Comparison of ENCODE assay signal across 9 mouse cellular contexts in genomic region chr10:117478202-117478930, GRCm38 (mm10).
A peak's percentile ranks its signal among the peaks of the same experiment; 100 is the strongest.
DNase-seq lines count a peak whose midpoint lies in the region; ATAC-seq lines count a peak whose summit lies in the region.
"Had no signal": no experiment of that assay in that cellular context is flagged by ENCODE, and none has a peak within 500 bp of the region (broad histone marks: within the 10 kb centered on the region; RNA-seq: fewer than 3 reads in every experiment).

No protein-coding gene starts in this region.

- no peaks in the 10 kb centered on the region for H3K27me3 ChIP-seq in forebrain, embryonic 14.5 days (replicated peaks; ENCODE audit: control insufficient read depth, insufficient read depth, low read length)
- peaks cover 27% of the 10 kb centered on the region for H3K27me3 ChIP-seq in midbrain, embryonic 13.5 days
- H3K27me3 ChIP-seq: heart, embryonic 13.5 days had no signal

- ATAC-seq in forebrain, embryonic 14.5 days = peak; percentile 79
- peak; percentile 85 for ATAC-seq in midbrain, embryonic 13.5 days

- peak overlapping the region; percentile 51 for H3K9ac ChIP-seq in forebrain, embryonic 14.5 days (ENCODE audit: low read length)
- peak overlapping the region; percentile 32 for H3K9ac ChIP-seq in midbrain, embryonic 13.5 days (replicated peaks)
- H3K9ac ChIP-seq: heart, embryonic 13.5 days had no signal

- H3K4me1 ChIP-seq in forebrain, embryonic 14.5 days (ENCODE audit: control insufficient read depth, insufficient read depth, low read length) = no peaks in the 10 kb centered on the region
- H3K4me1 ChIP-seq in midbrain, embryonic 13.5 days (replicated peaks) = peaks cover 12% of the 10 kb centered on the region; the same call in 1 of the 2 replicates
- H3K4me1 ChIP-seq: heart, embryonic 13.5 days had no signal

- peak overlapping the region; percentile 51 for H3K4me2 ChIP-seq in forebrain, embryonic 14.5 days (ENCODE audit: low read length)
- H3K4me2 ChIP-seq in midbrain, embryonic 13.5 days (replicated peaks) = peak overlapping the region; percentile 53
- H3K4me2 ChIP-seq: heart, embryonic 13.5 days had no signal

- peak overlapping the region; percentile 25 for H3K4me3 ChIP-seq in forebrain, embryonic 14.5 days (ENCODE audit: low read depth, low read length)
- H3K4me3 ChIP-seq in midbrain, embryonic 13.5 days (replicated peaks) = peak overlapping the region; percentile 28
- H3K4me3 ChIP-seq: heart, embryonic 13.5 days had no signal

- H3K9me3 ChIP-seq in forebrain, embryonic 14.5 days (replicated peaks; ENCODE audit: control insufficient read depth, low read length) = no peaks in the 10 kb centered on the region
- H3K9me3 ChIP-seq in midbrain, embryonic 13.5 days = no peaks in the 10 kb centered on the region

- WGBS in forebrain, embryonic 14.5 days = 15% methylated on average over 23 of the region's 23 CpGs
- WGBS in midbrain, embryonic 13.5 days = 22% methylated on average over 23 of the region's 23 CpGs

- H3K36me3 ChIP-seq in forebrain, embryonic 14.5 days (ENCODE audit: control insufficient read depth, insufficient read depth, low read length) = no peaks in the 10 kb centered on the region
- H3K36me3 ChIP-seq in midbrain, embryonic 13.5 days = no peaks in the 10 kb centered on the region
- H3K36me3 ChIP-seq: heart, embryonic 13.5 days had no signal

- 0 out of 2 replicates have a peak overlapping the region, but pooled peaks have one; percentile 35 for H3K27ac ChIP-seq in forebrain, embryonic 14.5 days (ENCODE audit: low read depth, low read length)
- H3K27ac ChIP-seq in midbrain, embryonic 13.5 days = 0 out of 2 replicates have a peak overlapping the region, but pooled peaks have one; percentile 30
- H3K27ac ChIP-seq: heart, embryonic 13.5 days had no signal

- DNase-seq in lung, postnatal 10 days = peak; percentile 12
- no peak for DNase-seq in lung, adult 18-20 months
- DNase-seq in forebrain, embryonic 14.5 days (ENCODE audit: low spot score) = peak; percentile 55
- DNase-seq in kidney, postnatal 14 days = peak; percentile 66
- DNase-seq in thymus, postnatal 14 days = no peak
- DNase-seq in urinary bladder, postnatal 25 days (ENCODE audit: low spot score) = no peak
- no peak for DNase-seq in thymus, adult 18-20 months

Comparison
In these comparisons a context has a peak if more than half of its experiments do, and no peak if none do; other contexts are left out.
1. DNase-seq: peak in lung, postnatal 10 days (single experiment), forebrain, embryonic 14.5 days (single experiment) and kidney, postnatal 14 days (single experiment); none in lung, adult 18-20 months (0 of 2), thymus, postnatal 14 days (single experiment), urinary bladder, postnatal 25 days (single experiment) and thymus, adult 18-20 months (0 of 2).